Mouse (Mus musculus) layer of hippocampus, postnatal 14 days (tissue): ENCODE data around the gene Dtl. TPM values are rescaled to one million over a fixed set of nuclear protein-coding genes. Genes with fewer than 3 reads are reported as not detected.
"Not testable (repeated sequence)": the region's sequence is repeated elsewhere in the genome, so short reads cannot be mapped to it uniquely, and the experiment has no call there.

ENCODE experiments used
- DNase-seq, 2 experiments: peaks; one replicate each; pipeline ENCODE4 v3.0.0; 2021 to 2022; ENCODE audit warnings: low spot score in 2 of 2, mixed read lengths in 1 of 2
- total RNA-seq, 2 experiments: library from RNA; stranded (reverse); gene quantifications; 2 replicates each; pipeline ENCODE4 v1.2.3; 2021

Dtl gene
- total RNA-seq, 2 experiments from 2014 or later = 1.3 to 1.8 TPM

DNA sequence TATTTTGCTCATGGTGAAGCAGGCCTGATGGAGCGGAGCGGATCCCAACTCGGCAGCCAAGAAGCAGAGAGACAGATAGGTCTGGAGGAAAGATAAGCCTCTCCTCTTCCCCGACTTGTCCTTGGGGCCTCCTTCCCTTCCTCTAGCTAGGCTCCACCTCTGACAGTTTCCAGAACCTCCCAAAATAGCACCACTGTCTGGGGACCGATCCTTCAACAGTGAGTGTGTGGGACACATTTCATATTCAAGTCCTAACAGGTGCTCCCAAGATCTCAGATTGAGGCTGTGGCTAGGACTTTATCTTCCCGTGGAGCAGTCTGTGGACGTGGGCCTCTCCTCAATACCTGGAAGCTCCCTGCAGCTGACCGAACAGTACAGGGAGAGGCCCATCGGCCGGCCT is 54.7 kb downstream of the Dtl start:
- DNase-seq = no peak

DNA sequence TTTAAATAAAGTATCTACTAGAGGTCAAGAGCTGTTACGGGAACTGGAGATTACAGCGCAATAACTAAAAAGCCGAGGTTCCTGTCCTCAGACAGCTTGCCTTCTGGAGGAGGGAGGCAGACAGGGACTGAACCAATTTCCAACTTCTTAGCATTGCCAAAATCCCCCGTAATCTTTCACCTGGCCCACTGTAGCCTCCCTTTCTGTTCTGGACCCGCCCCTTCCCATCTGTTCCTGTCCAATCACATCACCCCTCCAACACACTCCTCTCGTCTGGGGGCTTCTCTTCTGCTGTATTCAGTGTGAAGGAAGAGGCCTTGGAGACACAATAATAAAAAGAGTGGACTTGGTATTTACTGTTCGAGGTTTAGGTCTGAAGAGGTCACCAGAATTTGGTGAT is 55.1 kb downstream of the Dtl start:
- DNase-seq = no peak

DNA sequence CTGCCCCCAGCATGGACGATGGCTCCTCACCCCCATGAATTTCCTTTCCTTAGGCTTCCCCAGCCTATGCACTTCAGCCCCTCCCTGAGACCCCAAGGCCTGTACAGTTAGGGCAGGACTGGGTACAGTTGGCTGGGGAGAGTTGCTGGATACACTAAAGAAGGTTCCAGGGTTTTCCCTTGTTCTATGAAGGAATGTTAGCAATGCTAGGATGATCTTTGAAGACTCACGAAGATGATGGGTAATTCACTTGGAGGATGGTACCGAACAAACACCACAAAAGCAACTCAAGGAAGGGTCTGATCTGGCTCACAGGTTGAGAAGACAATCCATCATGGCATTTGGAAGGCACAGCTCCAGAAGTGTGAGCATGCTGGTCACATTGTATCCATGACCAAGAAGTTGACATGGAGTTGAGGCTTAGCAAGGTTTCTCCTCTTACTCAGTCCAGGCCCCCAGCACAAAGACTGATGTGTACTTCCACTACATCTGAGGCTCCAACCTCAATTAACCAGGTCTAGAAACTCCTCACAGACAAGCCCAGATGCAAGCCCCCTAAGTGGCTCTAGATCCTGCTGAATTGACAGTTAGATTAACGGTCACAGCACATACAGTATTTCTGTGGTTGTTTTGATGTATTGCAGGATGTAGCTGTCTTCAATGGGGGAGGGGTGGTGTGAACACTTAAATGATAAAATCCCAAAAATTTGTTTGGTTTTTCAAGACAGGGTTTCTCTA is 55.8 kb downstream of the Dtl start:
- DNase-seq = no peak

DNA sequence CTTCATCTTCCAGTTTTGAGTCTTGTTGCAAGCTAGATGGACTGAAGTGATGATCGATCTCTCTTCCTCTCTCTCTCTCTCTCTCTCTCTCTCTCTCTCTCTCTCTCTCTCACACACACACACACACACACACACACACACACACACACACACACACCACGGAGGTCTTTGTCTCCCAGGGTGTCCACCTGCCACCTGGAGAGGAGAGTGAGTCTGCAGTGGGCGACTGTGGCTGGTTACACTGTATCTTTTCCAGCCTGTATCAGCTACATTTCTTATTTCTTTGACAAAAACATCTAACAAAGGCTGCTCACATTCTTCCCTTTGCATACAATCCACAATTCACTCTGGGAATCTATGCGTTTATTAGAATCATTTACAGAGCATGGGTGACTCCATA is 56.4 kb downstream of the Dtl start:
- DNase-seq = no peak

DNA sequence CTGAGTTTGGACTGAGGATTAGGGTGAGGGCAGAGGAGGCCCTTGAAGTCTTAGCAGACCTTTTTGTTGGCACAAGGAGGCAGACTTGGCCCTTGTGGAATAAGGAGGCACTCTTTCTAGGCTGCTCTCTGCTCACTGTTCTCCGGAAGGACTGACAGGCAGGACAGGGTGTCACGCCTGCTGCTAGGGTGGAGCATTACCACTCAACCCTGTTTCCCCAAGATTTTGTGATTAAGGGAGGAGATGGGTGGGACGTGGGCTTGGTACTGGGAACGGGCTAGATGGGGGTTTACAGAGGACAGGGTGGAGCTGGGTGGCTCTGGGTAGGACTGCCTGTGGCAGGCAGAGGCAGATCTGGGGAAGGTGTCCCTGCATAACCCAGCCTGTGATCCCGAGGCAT is 57.4 kb downstream of the Dtl start:
- DNase-seq = no peak

DNA sequence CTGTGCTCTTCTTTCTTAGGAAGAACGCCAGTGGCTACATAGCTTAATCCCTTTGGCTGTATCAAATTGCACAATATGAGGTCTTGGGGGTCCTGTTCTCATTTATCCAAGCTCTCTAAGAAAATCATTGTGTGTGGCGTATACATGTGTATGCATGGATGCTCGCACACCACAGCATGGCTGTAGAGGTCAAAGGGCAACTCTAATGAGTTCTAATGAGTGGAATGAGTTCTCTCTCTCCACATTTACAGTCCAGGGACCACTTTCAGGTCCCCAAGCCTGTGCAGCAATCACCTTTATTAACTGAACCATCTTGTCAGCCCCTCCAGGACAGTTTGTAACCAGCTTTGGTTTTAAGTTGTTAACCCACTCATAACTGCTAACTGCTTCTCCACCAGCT is 58.3 kb downstream of the Dtl start:
- DNase-seq = no peak

DNA sequence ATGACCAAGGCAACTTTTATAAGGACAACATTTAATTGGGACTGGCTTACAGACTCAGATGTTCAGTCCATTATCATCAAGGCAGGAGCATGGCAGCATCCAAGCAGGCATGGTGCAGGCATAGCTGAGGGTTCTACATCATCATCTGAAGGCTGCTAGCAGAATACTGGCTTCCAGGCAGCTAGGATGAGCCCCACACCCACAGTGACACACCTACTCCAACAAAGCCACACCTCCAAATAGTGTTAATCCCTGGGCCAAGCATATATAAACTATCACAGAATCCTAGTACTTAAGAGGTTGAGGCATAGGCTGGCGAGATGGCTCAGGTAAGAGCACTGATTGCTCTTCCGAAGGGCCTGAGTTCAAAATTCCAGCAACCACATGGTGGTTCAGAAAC is 59.0 kb downstream of the Dtl start:
- not testable (repeated sequence) for DNase-seq

DNA sequence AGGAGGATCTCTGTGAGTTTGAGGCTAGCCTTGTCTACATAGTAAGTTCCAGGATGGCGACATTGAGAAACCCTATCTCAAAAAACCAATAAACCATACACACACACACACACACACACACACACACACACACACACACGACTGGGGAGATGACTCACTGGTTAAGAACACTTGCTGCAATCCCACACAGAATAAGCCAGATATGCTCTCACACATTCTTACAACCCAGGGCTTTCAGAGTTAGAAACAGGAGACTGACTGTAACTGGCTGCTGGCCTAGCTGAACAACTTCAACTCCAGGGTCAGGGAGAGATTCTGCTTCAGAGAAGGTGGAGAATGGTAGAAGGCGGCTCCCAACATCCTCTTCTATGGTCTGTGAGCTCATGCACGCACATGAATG is 62.1 kb downstream of the Dtl start:
- no peak for DNase-seq

DNA sequence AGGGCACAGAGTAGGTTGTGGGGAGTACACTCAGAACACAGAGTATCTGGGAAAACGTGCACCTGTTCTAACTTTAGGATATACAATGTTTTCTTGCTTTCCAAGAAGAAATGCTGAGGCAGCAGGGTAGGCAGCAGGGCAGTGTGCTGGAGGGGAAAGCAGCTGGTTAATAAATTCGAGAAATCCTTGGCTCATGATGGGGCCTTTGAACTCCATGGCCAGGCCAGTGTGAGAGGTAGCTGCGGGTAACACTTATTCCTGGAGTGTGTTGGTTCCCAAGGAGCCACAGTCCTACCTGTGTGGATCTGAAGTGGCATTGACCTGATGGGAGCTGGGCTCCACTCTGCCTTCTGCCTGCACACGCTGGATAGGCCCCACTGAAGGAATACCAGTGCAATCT is 63.0 kb downstream of the Dtl start:
- DNase-seq = no peak

DNA sequence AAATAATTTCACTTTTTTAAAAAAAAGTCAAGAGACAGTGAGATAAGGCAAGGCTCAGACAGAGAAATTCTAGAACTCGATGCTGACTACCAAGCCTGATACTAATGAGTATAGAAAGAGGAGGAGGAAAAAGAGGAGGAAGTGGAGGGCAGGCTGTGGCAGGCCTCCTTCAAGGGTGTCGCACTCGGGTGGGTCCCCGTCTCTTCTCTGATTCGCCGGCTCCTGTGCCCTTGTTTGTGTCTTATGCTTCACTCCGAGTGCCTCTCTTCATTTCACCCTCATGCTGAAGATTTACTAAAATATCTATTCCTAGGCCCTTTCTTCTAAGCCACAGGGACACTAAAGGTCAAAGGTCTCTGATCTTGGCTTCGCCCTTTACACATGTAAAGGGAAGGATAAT is 63.8 kb downstream of the Dtl start:
- DNase-seq = no peak

DNA sequence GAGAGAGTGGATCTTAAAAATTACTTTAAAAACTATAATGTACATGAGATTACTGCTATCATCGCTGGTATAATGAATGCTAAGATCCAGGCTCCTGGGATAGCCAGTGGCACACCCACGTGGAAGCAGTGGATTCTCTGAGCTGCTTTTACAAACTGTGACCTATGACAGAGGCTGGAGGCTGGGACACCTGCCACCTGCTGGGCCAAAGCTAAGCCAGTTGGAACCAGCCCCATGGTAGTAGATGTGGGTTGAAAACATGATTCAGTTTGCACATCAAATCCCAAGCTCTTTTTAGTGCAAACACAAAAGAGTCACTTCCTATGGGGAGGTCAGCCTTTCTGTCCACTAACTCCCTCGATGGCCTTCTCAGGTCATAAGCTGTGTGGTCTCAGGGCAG is 65.5 kb downstream of the Dtl start:
- DNase-seq = no peak

DNA sequence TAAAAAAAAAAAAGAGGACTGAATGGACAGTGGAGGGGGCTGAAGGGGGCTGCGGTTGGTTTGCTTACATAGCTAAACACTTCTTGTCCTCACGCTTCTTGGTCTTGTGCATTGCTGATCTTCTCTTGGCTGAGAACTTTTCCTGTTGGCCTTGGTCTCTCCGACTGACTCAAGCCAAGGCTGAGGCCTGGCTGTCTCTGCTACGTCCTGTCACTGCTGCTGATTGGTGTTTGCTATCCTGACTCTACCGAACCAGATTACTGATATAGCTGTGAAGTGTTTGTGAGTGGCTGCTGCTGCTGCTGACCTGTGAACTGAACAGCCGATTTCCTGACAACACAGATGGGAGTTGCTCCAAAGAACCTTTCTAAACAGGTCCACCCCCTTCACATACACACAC is 66.2 kb downstream of the Dtl start:
- DNase-seq = no peak

DNA sequence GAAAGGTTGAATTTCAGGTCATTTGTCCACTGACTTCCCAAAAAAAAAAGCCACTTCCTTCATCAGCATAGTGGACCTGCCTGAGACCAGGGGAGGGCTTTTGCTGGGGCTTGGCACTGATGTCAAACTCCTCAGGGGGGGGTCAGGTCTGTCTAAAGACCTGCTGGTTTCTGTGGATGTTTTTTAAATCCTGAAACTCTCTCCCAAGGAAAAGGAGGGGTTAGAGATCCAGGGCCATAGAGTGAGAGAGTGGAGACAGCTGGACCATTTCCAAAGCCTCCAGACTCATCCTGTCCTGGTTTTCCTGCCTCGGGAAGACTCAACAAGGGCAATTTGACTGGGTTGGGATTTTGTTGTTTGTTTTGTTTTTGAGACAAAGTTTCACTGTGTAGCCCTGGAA is 68.6 kb downstream of the Dtl start:
- no peak for DNase-seq

DNA sequence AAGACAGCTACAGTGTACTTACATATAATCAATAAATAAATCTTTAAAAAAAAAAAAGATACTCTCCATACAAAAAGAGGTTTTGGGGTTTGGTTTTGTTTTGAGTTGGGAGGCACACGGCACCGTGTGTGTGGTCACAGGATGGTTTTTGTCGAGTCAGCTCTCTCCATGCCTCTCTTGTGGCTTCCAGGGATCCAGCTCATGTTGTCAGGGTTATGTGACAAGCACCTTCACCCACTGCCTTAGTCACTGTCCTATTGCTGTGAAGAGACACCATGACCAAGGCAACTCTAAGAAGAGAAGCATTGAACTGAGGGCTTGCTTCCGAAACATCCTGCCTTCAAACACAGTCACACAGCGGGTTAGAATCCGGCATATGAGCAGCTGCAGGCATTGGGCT is 75.7 kb downstream of the Dtl start:
- no peak for DNase-seq

DNA sequence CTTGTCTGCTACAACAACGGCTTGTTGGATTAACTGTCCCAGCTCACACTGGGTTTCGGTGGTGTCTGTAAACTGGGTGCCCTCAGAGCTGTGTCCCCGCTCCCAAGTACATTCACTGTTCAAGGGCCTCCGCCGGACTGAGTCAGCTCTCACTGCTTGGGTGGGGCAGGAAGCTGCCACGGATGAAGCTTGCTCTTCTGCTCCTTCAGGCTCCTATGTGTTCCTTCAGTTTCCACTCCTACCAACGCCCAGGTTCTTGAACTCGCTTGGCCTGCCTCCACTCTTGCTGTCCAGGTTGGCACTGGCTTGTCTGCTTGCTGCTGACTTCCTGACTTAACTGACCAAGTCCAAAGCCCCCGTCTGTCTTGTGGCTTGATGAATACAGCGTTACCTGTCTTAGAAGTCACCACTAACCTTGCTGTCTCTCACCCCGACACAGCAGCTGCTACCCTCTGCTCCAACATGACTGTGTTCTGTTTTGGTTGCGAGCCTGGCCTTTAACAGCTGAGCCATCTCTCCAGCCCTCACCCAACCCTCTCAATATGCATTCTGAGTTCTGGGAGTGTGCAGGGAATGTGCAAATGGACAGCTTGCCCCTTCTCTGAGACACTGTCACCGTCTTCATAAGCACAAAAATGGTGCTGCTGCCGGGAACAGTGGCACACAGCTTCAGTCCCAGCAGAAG is 76.9 kb downstream of the Dtl start:
- no peak for DNase-seq

DNA sequence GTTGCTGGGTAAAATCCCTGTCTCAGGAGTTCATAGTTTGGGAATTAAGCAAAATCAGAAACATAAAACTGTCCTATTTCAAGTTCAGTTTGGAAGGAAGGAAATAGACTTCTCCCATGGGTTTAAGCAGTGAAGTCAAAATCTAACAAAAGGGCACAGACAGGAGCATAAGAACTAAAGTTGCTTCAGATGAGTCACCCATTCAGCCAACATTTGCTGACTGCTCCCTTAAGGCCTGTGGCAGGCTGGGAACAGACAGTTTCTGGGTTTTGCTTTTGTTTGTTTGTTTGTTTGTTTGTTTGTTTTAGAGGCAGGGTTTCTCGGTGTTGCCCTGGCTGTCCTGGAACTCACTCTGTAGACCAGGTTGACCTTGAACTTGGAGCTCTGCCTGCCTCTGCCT is 78.7 kb downstream of the Dtl start:
- DNase-seq = no peak

DNA sequence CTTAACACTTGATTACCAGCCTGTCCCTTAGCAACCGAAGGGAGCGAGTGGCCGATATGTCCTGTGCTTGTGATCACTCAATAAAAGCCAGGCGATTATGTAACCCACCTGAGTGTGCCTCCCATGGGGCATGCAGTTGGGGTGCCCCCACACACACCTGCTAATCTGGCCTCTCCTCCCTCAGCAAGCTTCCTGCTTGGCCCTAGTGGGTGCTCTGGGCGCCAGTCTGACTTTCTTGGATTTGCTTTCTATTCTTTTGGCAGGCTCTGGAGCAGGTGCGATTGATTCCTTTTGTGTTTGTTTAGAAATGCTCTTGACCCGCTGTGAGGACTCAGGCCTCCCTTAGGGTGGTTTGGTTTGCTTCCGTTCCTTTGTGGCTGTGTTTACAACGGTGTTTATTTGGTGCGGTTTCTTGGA is 80.3 kb downstream of the Dtl start:
- DNase-seq = no peak

DNA sequence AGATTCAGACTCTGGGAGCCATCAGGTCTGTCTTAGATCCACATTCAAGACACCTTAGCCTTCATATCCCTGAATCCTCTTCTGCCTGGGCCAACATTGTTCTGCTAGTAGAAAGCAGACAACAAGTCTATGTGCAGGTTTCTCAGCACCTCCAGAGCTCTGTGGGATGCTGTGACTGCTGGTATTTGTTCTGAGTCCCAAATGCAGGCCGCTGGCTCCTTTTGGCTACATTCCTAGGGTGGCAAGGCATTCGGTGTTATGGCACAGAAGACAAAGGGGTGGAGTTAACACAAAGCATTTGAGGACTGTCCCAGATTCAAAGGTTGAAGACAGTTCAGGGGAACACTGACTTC is 81.1 kb downstream of the Dtl start:
- no peak for DNase-seq

DNA sequence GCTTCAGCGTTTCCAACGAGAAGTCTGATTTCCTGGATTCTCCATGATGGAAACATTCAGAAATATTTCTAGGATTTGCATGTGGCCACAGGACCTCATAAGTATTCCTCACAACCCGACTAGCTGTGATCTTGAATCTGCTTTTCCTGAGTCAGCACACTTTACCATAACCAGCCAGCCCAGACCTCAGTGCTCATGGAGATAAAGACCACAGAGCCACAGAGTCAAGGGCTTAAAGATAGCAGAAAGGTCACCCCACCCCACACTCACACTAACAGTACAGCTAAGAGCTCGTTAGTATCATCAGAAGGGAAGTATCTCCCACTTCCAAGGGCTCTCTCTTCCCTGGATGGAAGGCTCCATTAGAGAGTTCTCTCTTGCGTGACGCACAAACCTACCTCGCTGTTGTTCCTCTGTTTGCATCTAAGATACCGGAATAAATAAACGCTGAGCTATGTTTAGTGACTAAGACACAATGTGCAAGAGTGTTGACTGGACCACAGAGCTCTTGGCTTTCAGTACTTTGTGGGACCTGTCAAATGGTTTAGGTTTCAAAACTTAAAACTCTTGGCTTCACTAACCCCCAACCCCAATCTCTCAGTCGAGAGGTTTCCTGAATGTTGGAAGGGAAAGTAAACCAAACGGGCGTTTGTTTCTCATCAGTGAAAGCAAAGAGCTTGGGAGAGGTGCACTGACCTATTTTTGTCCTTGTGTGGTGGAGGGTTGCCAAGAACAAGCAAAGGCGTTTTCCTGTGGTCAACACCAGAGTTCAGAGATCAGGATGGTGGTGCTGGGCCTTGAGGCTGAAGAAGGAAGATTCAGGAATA is 81.7 kb downstream of the Dtl start:
- DNase-seq = no peak

DNA sequence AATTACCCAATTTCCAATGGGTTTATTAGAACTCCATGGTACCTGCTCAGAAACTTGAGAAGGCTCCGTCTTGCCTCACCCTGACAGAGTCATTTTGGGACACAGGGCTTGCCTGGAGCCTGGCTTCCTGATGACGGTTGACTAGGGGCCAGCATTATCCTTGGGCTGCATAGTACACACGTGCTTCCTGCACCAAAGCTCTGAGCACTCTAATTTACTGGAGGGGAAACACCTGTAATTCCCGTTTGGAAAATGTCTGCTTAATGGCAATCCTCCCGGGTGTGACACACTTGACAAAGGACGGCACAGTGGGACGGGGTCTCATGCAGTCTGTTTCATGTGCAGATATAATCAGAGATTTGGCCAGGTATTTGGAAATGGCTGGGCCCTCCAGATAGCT is 84.9 kb downstream of the Dtl start:
- no peak for DNase-seq
